Mouse (Mus musculus) intestine, postnatal 0 days (tissue): ENCODE results near the gene Aox2. TPM values are rescaled to one million over a fixed set of nuclear protein-coding genes. Genes with fewer than 3 reads are reported as not detected.
A peak's percentile ranks its signal among the peaks of the same experiment; 100 is the strongest.

Source experiments
- ATAC-seq: fragments of 200-750 bp; cut with Nextera tagmentation; 2 replicates; pipeline ENCODE4 v1.8.0; 2017; ENCODE audit warnings: mild to moderate bottlenecking, moderate TSS enrichment, moderate library complexity
- H3K27ac ChIP-seq: fragments of 300-500 bp; sonication (generic); 2 replicates; pipeline ENCODE4 v1.5.1; 2014; ENCODE audit warnings: mild to moderate bottlenecking, low read depth, low read length, moderate library complexity
- H3K27me3 ChIP-seq: fragments of 300-500 bp; sonication (generic); replicated peaks from 2 replicates; pipeline ENCODE4 v1.6.1; 2014; ENCODE audit warnings: low read length, mixed read lengths; ENCODE audit not compliant: control insufficient read depth, insufficient read depth
- H3K36me3 ChIP-seq: fragments of 300-500 bp; sonication (generic); 2 replicates; pipeline ENCODE4 v1.6.1; 2014; ENCODE audit warnings: mild to moderate bottlenecking, moderate library complexity; ENCODE audit not compliant: control insufficient read depth, insufficient read depth
- H3K4me1 ChIP-seq: fragments of 300-500 bp; sonication (generic); replicated peaks from 2 replicates; pipeline ENCODE4 v1.6.1; 2014; ENCODE audit warnings: antibody characterized with exemption, low read length, mixed read lengths; ENCODE audit not compliant: control insufficient read depth, insufficient read depth
- H3K4me2 ChIP-seq: fragments of 300-500 bp; sonication (generic); replicated peaks from 2 replicates; pipeline ENCODE4 v1.6.1; 2014; ENCODE audit warnings: low read depth, mild to moderate bottlenecking, moderate library complexity
- H3K4me3 ChIP-seq: fragments of 300-500 bp; sonication (generic); 2 replicates; pipeline ENCODE4 v1.5.1; 2014; ENCODE audit warnings: low read depth, low read length
- H3K9ac ChIP-seq: fragments of 300-500 bp; sonication (generic); 2 replicates; pipeline ENCODE4 v1.6.1; 2014; ENCODE audit warnings: mild to moderate bottlenecking, low read depth, low read length
- H3K9me3 ChIP-seq: fragments of 300-500 bp; sonication (generic); 2 replicates; pipeline ENCODE4 v1.6.1; 2016; ENCODE audit warnings: mixed run types; ENCODE audit not compliant: control insufficient read depth
- CTCF ChIP-seq: sonication (generic); IDR thresholded peaks from 2 replicates; pipeline ENCODE4 v1.5.1; 2016; ENCODE audit warnings: low read depth, mild to moderate bottlenecking, control low read depth, antibody characterized with exemption, moderate library complexity
- WGBS: fragments of 180-500 bp; shearing (Covaris S2); extraction: QIAGEN DNeasy Blood & Tissue Kit; methylation state at CpG from one replicate; pipeline ENCODE4 v1.1.7; 2014; 5-methylcytosine and 5-hydroxymethylcytosine counted together
- polyA plus RNA-seq: library from polyadenylated mRNA; unstranded; fragments of >200 nt; fragmentation: Nextera tagmentation; extraction: Ambion mirVana; gene quantifications from 2 replicates; pipeline ENCODE4 v1.2.1, GENCODE M21; 2015

The Aox2 gene
- polyA plus RNA-seq, 1 experiment from 2014 or later = 0.10 TPM

GRCm38 (mm10) chr1:58407321-58407720 is 129.2 kb downstream of the Aox2 start:
- H3K4me1 ChIP-seq = no peaks in the 10 kb centered on the region
- no peaks in the 10 kb centered on the region for H3K27me3 ChIP-seq
- 96% methylated on average over 7 of the region's 7 CpGs for WGBS
- H3K4me2 ChIP-seq = no peak overlapping the region
- no peak overlapping the region for H3K9ac ChIP-seq
- no peak for TF ChIP-seq CTCF
- peaks cover 65% of the 10 kb centered on the region for H3K36me3 ChIP-seq
- no peak overlapping the region for H3K4me3 ChIP-seq
- H3K27ac ChIP-seq = no peak overlapping the region
- no peaks in the 10 kb centered on the region for H3K9me3 ChIP-seq
- ATAC-seq = no peak

- peaks cover 65% of the 10 kb centered on the region for H3K36me3 ChIP-seq
- 84% methylated on average over 6 of the region's 6 CpGs for WGBS
- no peaks in the 10 kb centered on the region for H3K9me3 ChIP-seq
- no peak for ATAC-seq
- H3K4me1 ChIP-seq = no peaks in the 10 kb centered on the region
- H3K27me3 ChIP-seq = no peaks in the 10 kb centered on the region
- no peak overlapping the region; the same call in 1 of the 2 replicates for H3K27ac ChIP-seq
- TF ChIP-seq CTCF = no peak
- H3K9ac ChIP-seq = no peak overlapping the region
- no peak overlapping the region for H3K4me2 ChIP-seq
- no peak overlapping the region for H3K4me3 ChIP-seq
Measured at GRCm38 (mm10) chr1:58408141-58408540, 130.0 kb downstream of the Aox2 start.

- peaks cover 65% of the 10 kb centered on the region for H3K36me3 ChIP-seq
- no peak for TF ChIP-seq CTCF
- ATAC-seq = 0 out of 2 replicates have a peak, but pooled peaks have one; percentile 15
- no peak overlapping the region for H3K9ac ChIP-seq
- no peak overlapping the region for H3K4me2 ChIP-seq
- no peak overlapping the region for H3K4me3 ChIP-seq
- no peaks in the 10 kb centered on the region for H3K9me3 ChIP-seq
- H3K27ac ChIP-seq = no peak overlapping the region
- H3K4me1 ChIP-seq = no peaks in the 10 kb centered on the region
- no peaks in the 10 kb centered on the region for H3K27me3 ChIP-seq
- WGBS = 79% methylated on average over 5 of the region's 5 CpGs
Measured at GRCm38 (mm10) chr1:58409553-58410197, 131.5 kb downstream of the Aox2 start.

- 74% methylated on average over 3 of the region's 3 CpGs for WGBS
- ATAC-seq = peak; percentile 31; the same call in 1 of the 2 replicates
- H3K36me3 ChIP-seq = peaks cover 69% of the 10 kb centered on the region
Measured at GRCm38 (mm10) chr1:58410198-58410588, 132.1 kb downstream of the Aox2 start.

GRCm38 (mm10) chr1:58410776-58411175 is 132.7 kb downstream of the Aox2 start:
- no peaks in the 10 kb centered on the region for H3K4me1 ChIP-seq
- no peak overlapping the region for H3K4me2 ChIP-seq
- H3K27me3 ChIP-seq = no peaks in the 10 kb centered on the region
- H3K9ac ChIP-seq = no peak overlapping the region
- no peak for ATAC-seq
- H3K4me3 ChIP-seq = no peak overlapping the region
- 82% methylated on average over 7 of the region's 7 CpGs for WGBS
- no peak for TF ChIP-seq CTCF
- no peaks in the 10 kb centered on the region for H3K9me3 ChIP-seq
- no peak overlapping the region for H3K27ac ChIP-seq
- peaks cover 67% of the 10 kb centered on the region for H3K36me3 ChIP-seq

More at GRCm38 (mm10) chr1:58410198-58410588, 132.1 kb downstream of the Aox2 start:
- no peak for TF ChIP-seq CTCF
- H3K4me1 ChIP-seq = no peaks in the 10 kb centered on the region
- no peak overlapping the region for H3K27ac ChIP-seq
- H3K27me3 ChIP-seq = no peaks in the 10 kb centered on the region
- H3K4me2 ChIP-seq = no peak overlapping the region
- H3K9ac ChIP-seq = no peak overlapping the region
- no peaks in the 10 kb centered on the region for H3K9me3 ChIP-seq
- H3K4me3 ChIP-seq = no peak overlapping the region

GRCm38 (mm10) chr1:58415442-58415841 is 137.3 kb downstream of the Aox2 start:
- no peak overlapping the region; the same call in 1 of the 2 replicates for H3K27ac ChIP-seq
- ATAC-seq = no peak
- H3K27me3 ChIP-seq = no peaks in the 10 kb centered on the region
- 18% methylated on average over 1 of the region's 1 CpGs for WGBS
- H3K4me1 ChIP-seq = no peaks in the 10 kb centered on the region
- no peaks in the 10 kb centered on the region for H3K9me3 ChIP-seq
- TF ChIP-seq CTCF = peak; percentile 50
- H3K4me3 ChIP-seq = no peak overlapping the region
- peaks cover 87% of the 10 kb centered on the region for H3K36me3 ChIP-seq
- H3K9ac ChIP-seq = no peak overlapping the region
- no peak overlapping the region for H3K4me2 ChIP-seq

- no peak for ATAC-seq
- H3K9me3 ChIP-seq = no peaks in the 10 kb centered on the region
- H3K4me1 ChIP-seq = no peaks in the 10 kb centered on the region
- WGBS = 67% methylated on average over 2 of the region's 2 CpGs
- no peak for TF ChIP-seq CTCF
- H3K27ac ChIP-seq = no peak overlapping the region
- H3K4me2 ChIP-seq = no peak overlapping the region
- H3K36me3 ChIP-seq = peaks cover 84% of the 10 kb centered on the region
- H3K27me3 ChIP-seq = no peaks in the 10 kb centered on the region
- H3K9ac ChIP-seq = no peak overlapping the region
- no peak overlapping the region for H3K4me3 ChIP-seq
Measured at GRCm38 (mm10) chr1:58416048-58416447, 137.9 kb downstream of the Aox2 start.
